Mouse (Mus musculus): ENCODE results near the gene Rad17. TPM values are rescaled to one million over a fixed set of nuclear protein-coding genes. Genes with fewer than 3 reads are reported as not detected.

Rad17 gene
- polyA plus RNA-seq, 1 experiment from 2014 or later = 24.3 TPM

DNA sequence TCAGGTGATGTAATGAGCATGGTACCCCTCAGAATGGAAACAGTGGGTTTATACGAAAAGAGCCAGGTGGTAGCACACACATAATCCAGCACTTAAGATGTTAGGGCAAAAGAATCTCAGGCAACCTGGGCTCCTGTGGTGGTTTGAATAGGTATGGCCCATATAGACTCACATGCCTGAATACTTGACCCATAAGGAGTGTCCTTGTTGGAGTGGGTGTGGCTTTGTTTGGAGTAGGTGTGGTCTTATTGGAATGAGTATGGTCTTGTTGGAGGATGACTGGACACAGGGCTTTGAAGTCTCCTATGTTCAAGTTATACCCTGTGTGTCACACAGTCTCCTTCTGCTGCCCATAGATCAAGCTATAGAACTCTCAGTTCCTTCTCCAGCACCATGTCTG lies 82.5 kb downstream of the Rad17 start:
- CTCF ChIA-PET = no interaction called here
- no peak for ATAC-seq
- DNase-seq (ENCODE audit: low read depth, low spot score) = no peak
- TF ChIP-seq CTCF (IDR thresholded peaks at IDR 0.05) = no peak
- in situ Hi-C loops (cut with MboI; ENCODE audit: low pct_unique_long_range_greater_than_20kb) = no loop called here
- POLR2A ChIA-PET = no interaction called here
- H3K27me3 ChIP-seq = peaks cover 9% of the 10 kb centered on the region

Other genes starting within 250 kb of the Rad17 start
- gene Naip1, start 198.2 kb downstream of the Rad17 start, polyA plus RNA-seq (2021) = 0.04 TPM
- gene Gtf2h2, start 158.5 kb downstream of the Rad17 start, polyA plus RNA-seq (2021) = 38.9 TPM
- gene Ocln, start 98.3 kb downstream of the Rad17 start, polyA plus RNA-seq (2021) = 12.1 TPM
- gene Marveld2, start 34.1 kb downstream of the Rad17 start, polyA plus RNA-seq (2021) = 0.14 TPM
- 137 TPM for gene Ak6, start 72 bp downstream of the Rad17 start, polyA plus RNA-seq (2021)
- gene Taf9, start 528 bp upstream of the Rad17 start, polyA plus RNA-seq (2021) = 11.1 TPM
- gene Ccdc125, start 18.7 kb upstream of the Rad17 start, polyA plus RNA-seq (2021) = 5.6 TPM
- 56.5 TPM for gene Cdk7, start 79.9 kb upstream of the Rad17 start, polyA plus RNA-seq (2021)
- 136 TPM for gene Mrps36, start 93.6 kb upstream of the Rad17 start, polyA plus RNA-seq (2021)
- 14.3 TPM for gene Cenph, start 124.8 kb upstream of the Rad17 start, polyA plus RNA-seq (2021)
- 67.5 TPM for gene Ccnb1, start 135.5 kb upstream of the Rad17 start, polyA plus RNA-seq (2021)
- gene Slc30a5, start 182.4 kb upstream of the Rad17 start, polyA plus RNA-seq (2021) = 65.4 TPM

All from Patski (cell line).